Mouse (Mus musculus): Measurements from ENCODE around the gene Col1a1.

Col1a1 gene

DNA sequence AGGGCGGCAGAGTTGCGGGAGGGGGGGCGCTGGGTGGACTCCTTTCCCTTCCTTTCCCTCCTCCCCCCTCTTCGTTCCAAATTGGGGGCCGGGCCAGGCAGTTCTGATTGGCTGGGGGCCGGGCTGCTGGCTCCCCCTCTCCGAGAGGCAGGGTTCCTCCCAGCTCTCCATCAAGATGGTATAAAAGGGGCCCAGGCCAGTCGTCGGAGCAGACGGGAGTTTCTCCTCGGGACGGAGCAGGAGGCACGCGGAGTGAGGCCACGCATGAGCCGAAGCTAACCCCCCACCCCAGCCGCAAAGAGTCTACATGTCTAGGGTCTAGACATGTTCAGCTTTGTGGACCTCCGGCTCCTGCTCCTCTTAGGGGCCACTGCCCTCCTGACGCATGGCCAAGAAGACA, at the start of gene Col1a1:
Col1a1 (plus strand) TSS at position 180 of the 400 bp plus-strand sequence.
- no peak for DNase-seq (ENCODE audit: low spot score in 2 of 2)

DNA sequence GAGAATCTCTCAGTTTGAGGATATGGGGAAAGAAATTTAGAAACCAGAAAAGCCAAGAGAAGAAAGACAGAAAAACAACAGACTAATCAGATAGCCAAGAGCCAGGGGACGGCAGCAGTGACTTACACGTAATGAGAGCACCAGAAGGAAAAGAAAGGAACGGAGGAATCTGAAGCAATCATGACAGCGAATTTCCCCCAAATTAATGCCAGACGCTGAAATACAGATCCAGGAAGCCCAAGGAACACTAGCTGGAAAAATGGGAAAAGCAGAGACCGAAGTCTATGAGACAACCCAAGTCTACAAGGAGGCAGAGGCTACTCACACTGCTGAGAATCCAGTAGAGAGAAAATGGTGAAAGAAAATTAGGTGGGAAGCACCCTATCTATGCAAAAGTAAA, 44.9 kb upstream of the Col1a1 start:
- DNase-seq (ENCODE audit: low spot score in 2 of 2), result no peak

DNA sequence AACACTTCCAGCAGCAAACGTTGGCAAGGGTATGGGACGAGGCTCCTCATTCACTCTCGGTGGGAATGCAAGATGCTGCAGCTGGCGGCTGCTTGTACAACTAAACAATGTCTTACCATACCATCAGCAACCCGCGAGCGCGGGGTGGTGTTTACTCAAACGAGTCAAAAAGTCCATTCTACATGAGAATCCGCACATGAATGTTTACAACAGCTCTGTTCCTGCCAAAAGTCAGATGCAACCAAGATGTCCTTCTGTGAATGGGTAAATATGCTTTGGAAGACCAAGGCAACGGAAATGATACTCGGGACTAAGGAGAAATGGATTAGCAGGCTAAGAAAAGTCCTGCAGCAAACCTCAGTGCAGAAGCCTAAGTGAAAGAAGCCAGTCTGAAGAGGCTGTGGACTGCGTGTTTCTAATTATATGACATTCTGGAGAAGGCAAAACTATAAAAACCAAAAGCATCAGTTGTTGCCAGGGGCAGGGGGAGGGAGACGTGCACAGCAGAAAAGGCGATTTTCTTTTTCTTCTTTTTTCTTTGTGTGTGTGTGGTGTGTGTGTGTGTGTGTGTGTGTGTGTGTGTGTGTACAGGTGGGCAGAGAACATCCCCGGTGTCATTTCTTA, 39.2 kb upstream of the Col1a1 start:
- no peak for DNase-seq (ENCODE audit: low spot score in 2 of 2)

DNA sequence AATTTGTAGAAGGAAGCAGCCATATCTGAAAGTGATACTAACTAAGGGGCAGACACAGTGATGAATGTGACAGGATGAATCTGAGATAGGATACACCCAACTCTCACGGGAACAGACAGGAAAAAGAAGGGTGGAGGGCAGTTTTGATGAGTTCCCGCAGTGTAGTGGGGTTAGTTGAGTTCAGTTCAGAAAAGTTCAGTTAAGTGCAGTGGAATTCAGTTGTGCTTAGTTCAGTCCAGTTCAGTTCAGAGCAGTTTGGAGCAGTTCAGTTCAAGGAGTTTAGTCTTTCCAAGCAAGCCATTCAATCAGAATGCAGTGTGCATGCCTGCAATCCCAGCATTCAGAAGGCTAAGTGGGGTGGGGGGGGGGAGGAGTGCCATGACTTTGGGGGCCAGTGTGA, 34.8 kb upstream of the Col1a1 start:
- DNase-seq (ENCODE audit: low spot score in 2 of 2), result no peak

- DNase-seq (ENCODE audit: low spot score in 2 of 2), result no peak
Measured at GRCm38 (mm10) chr11:94904306-94904705, 31.7 kb upstream of the Col1a1 start.

DNA sequence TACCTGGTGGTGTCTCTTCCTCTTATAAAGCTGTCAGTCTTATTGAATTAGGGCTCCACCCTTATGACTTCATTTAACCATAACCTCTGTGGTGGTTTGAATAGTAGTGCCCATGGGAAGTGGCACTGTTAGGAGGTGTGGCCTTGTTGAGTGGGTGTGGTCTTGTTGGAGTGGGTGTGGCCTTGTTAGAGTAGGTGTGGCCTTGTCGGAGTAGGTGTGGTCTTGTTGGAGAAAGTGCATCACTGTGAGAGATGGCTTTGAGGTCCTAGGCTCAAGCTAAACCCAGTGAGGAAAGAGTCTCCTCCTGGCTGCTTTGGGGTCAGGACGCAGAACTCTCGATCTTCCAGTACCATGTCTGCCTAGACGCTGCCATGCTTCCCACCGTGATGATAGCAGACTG, 25.1 kb upstream of the Col1a1 start:
- no peak for DNase-seq (ENCODE audit: low spot score in 2 of 2)

- DNase-seq (ENCODE audit: low spot score in 2 of 2), result no peak
Measured at GRCm38 (mm10) chr11:94912568-94912967, 23.5 kb upstream of the Col1a1 start.

DNA sequence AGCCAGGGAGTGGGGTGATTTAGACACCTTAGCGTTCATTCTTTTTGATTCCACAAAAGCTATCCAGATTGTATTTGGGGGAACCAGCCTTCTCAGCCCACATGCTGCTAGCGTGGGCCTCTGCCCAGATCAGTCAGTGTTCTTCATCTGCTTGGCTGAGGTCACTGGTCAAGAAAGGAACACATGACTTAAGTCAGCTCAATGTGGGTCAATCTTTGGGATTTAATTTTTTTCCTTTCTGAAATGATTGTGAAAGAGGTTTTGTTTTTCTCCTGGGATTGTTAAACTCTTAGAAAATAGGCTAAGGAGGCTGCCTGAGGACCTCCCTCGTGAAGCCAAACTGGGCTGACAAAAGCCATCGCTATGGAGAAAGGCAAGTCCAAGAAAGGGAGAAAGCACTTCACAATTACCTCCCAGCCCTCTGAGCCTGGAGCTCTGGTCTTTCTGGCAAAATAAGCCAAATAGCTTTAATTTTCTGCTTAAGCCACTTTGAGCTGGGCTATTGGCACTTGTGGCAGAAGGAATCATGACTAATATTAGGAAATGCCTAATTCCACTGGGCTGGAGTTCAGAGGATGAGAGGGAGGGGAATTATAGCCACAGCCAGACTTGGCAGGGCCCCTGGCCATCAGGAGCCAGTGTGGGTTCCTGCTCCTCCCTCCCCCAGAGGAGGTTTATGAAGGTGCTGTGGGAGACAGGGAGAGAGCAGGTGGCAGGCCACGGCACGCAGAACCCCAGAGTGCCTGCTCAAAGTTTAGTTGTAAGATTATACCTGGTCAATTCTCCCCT, 22.5 kb upstream of the Col1a1 start:
- DNase-seq (ENCODE audit: low spot score in 2 of 2), result no peak

DNA sequence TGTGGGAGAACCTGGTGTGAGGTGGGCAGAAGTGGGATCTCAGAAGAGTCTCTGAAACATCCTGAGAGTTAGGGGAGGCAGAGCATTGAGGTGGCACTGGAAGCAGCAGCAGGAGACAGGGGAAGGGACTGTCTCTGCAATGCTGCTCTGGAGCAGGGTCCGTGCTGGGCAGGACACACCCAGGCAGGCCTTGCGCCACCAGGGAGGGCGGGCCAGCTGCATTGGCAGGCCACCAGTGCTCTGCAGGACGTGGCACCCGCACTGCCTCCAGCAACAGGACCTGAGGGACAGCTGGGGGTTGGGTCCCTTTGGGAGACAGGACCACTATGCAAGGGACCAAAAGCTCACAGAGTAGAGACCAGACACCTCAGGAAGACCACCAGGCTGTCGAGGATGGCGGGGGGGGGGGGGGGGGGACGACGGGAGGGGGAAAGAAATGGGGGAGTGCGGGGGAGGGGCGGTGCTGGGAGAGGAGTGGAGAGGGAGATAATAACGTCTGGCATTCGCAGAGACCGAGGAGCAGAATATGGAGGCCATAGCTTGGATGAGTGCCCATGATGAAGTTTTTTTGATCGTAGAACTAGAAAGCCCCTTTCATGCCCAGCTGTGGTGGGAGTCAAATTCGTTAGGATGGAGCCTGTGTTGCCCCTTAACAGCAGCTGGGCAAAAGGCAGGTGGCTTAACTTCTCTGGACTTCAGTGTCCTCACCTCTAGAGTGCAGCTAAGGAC, 20.2 kb upstream of the Col1a1 start:
- peak in 1 of 2 experiments; percentile 30 for DNase-seq (ENCODE audit: low spot score in 2 of 2)

GRCm38 (mm10) chr11:94916477-94916876, 19.5 kb upstream of the Col1a1 start:
- no peak for DNase-seq (ENCODE audit: low spot score in 2 of 2)

DNA sequence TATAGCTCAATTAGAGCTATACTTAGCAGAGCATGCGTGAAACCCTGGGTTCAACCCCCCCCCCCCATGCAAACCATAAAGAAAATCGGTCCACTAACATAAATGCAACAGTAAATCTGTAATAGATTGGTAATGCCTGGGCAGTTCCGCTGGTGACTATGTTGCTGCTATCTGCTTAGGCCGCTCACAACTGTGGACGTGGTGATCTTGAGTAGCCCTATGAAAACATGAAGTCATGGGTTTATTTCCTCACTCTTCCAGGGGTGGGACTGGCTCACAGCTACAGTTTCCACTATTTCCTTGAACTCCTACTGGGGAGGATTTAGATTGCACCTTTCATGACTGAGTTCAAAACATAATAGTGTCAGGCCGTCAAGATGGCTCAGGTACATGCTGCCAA, 18.3 kb upstream of the Col1a1 start:
- no peak for DNase-seq (ENCODE audit: low spot score in 2 of 2)

GRCm38 (mm10) chr11:94920996-94921401, 15.0 kb upstream of the Col1a1 start:
- no peak for DNase-seq (ENCODE audit: low spot score in 2 of 2)

- no peak for DNase-seq (ENCODE audit: low spot score in 2 of 2)
Measured at GRCm38 (mm10) chr11:94924977-94925376, 11.0 kb upstream of the Col1a1 start.

- DNase-seq (ENCODE audit: low spot score in 2 of 2), result no peak
Measured at GRCm38 (mm10) chr11:94926431-94926830, 9.6 kb upstream of the Col1a1 start.

- no peak for DNase-seq (ENCODE audit: low spot score in 2 of 2)
Measured at GRCm38 (mm10) chr11:94927771-94928291, 8.2 kb upstream of the Col1a1 start.

GRCm38 (mm10) chr11:94928820-94929219, 7.2 kb upstream of the Col1a1 start:
- no peak for DNase-seq (ENCODE audit: low spot score in 2 of 2)

GRCm38 (mm10) chr11:94929599-94929998, 6.4 kb upstream of the Col1a1 start:
- no peak for DNase-seq (ENCODE audit: low spot score in 2 of 2)

- DNase-seq (ENCODE audit: low spot score in 2 of 2), result no peak
Measured at GRCm38 (mm10) chr11:94930151-94930550, 5.9 kb upstream of the Col1a1 start.

- DNase-seq (ENCODE audit: low spot score in 2 of 2), result no peak
Measured at GRCm38 (mm10) chr11:94933584-94933983, 2.4 kb upstream of the Col1a1 start.

- no peak for DNase-seq (ENCODE audit: low spot score in 2 of 2)
Measured at GRCm38 (mm10) chr11:94934526-94934925, 1.5 kb upstream of the Col1a1 start.

DNA sequence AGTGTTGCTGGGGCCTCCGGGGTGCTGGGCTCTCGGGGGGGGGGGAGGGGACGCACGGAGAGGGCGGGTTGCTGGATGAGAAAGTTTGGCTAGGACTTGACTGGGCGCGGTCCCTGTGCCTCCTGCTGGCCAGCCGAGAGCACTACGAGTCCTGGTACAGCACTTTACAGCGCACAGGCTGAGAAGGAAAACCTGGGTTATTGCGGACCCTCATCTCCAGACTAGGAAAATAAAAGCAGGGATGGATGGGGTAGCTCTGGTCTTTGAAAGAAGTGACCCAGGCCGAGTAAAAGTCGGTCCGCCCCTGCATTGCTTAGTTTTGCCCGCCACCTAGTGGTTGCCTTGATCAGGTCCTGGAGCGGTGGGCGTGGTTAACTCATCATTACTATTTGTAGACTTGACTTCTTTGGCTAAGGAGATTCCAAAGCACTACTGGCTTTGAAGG, 849 bp downstream of the Col1a1 start:
- DNase-seq (ENCODE audit: low spot score in 2 of 2), result peak; percentile 52 to 89

DNA sequence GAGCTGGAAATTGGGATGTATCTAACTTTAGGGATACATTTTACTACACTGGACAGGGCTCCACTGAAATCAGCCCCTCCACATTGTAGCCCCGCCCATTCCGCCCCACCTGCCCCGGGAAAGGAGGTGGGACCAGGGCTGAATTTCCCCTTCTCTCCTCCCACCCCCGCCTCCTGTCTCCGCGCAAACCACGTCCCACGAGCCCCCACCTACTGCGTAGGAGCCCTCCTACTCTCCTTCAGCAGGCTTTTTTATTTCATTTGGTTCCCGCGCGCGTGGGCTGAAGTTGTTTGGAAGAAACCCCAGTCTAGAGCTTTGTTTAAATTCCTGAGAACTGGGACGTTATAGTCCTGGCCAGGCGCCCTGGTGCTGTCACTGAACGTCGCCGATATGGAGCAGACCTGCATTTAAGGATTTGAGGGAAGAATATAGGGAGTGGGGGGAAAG, 1.3 kb downstream of the Col1a1 start:
- DNase-seq (ENCODE audit: low spot score in 2 of 2), result peak in 1 of 2 experiments; percentile 74

Data from left cerebral cortex, adult 9 months (tissue).